Mouse (Mus musculus): ENCODE results near the gene Spata2. TPM values are rescaled to one million over a fixed set of nuclear protein-coding genes. Genes with fewer than 3 reads are reported as not detected.

Spata2 gene
- 11.7 and 11.9 TPM in 2 replicates for polyA plus RNA-seq (2014; fragmentation: Nextera tagmentation; extraction: Ambion mirVana)

DNA sequence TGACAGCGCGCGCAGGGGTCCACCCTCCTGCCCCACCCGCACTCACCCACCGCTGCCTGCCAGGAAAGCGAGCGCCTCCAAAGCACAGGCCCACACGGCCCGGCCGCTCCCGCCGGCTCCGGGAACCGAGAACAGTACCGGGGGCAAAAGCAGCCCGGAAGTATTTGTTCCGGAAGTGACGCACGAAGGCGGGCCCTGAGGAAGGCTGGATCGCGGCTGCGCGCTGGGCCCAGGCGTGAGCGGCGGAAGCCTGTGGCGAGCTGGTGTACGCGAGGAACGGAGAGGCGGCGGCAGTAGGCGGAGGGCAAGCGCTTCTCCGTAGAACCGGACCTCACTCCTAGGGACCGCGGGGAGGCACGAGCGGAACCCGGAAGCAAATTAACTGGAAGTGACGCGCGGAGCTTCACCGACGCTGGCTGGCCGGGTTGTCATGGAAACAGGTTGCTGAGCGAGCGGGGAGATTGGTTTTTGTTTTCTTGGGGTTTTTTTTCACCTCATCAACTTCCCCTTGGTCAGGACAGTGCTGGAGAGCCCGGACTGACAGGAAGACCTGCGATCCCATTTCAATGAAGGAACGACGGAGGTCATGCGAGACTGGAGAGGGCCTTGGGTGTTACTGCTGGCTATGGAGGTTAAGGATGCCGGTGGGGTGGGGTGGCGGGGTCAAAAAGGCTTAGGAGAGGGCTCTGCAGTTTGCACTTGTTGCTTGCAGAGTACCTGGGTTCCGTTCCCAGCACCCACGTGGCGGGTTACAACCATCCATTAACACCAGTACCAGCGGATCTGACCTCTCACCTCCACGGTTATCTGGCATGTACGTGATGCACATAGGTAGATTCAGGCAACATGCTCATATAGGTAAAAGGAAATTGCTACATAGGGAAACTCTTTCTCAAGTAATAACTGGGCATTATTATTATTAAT, at the start of gene Spata2:
TSS of gene Spata2 (minus strand) at position 175 of the 924 bp plus-strand sequence.
- Histone ChIP-seq H3K27me3 (ENCODE audit: control insufficient read depth, insufficient read depth, low read length) (no peaks in the 10 kb centered on the region), H3K9me3 (ENCODE audit: control insufficient read depth, low read length) (no peaks in the 10 kb centered on the region), H3K4me3 (ENCODE audit: control insufficient read depth in 1 of 2, insufficient read depth in 1 of 2, low read depth in 1 of 2, low read length in 2 of 2) (peak within 1 kb of the TSS; percentile 71 to 100), H3K4me1 (ENCODE audit: control insufficient read depth in 2 of 2, insufficient read depth in 2 of 2, low read length in 2 of 2) (peaks cover 11 to 27% of the 10 kb centered on the region in 2 experiments), H3K36me3 (ENCODE audit: control insufficient read depth, insufficient read depth, low read length) (0 out of 2 replicates have a peak, but pooled peaks cover 2% of the 10 kb centered on the region), H3K4me2 (ENCODE audit: low read length) (peak within 1 kb of the TSS; percentile 93), H3K27ac (replicated peaks in 1 of 2; ENCODE audit: control insufficient read depth in 1 of 2, insufficient read depth in 1 of 2, low read depth in 2 of 2, low read length in 2 of 2) (peak within 1 kb of the TSS; percentile 91 to 92), H3K9ac (ENCODE audit: low read length) (peak within 1 kb of the TSS; percentile 98)
- ATAC-seq (ENCODE audit: insufficient number of reproducible peaks, insufficient read depth, low FRiP score, low read depth) = peak; percentile 80
- WGBS = 2% methylated on average over 63 of the region's 63 CpGs

DNA sequence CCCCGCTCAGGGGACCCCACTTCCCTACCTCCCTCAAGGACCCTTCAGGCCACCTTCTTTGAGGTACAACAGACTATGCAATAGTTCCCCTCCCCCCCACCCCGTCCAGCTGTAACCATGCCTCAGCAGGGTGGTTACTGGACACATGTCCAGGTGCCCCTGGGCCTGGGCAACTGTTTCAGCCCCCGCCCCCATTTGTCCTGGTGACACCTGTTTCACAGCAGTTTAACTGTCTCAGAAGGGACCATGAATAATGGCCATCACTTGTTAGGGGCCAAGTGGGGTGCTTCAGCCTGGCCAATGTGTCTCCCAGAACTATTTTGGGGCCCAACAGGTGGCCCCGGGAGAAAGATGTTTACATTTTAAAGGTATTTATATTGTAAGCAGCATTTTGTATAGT, 49.7 kb upstream of the Spata2 start:
- Histone ChIP-seq H3K4me3 (ENCODE audit: control insufficient read depth in 1 of 2, insufficient read depth in 1 of 2, low read depth in 1 of 2, low read length in 2 of 2) (no peak overlapping the region), H3K27ac (replicated peaks in 1 of 2; ENCODE audit: control insufficient read depth in 1 of 2, insufficient read depth in 1 of 2, low read depth in 2 of 2, low read length in 2 of 2) (peak overlapping the region in 1 of 2 experiments; percentile 40; a peak in 2 of 4 replicates), H3K36me3 (ENCODE audit: control insufficient read depth, insufficient read depth, low read length) (peaks cover 14% of the 10 kb centered on the region; the same call in 1 of the 2 replicates), H3K9ac (ENCODE audit: low read length) (no peak overlapping the region), H3K4me1 (ENCODE audit: control insufficient read depth in 2 of 2, insufficient read depth in 2 of 2, low read length in 2 of 2) (peaks cover 40 to 54% of the 10 kb centered on the region in 2 experiments), H3K4me2 (ENCODE audit: low read length) (peak overlapping the region; percentile 94; the same call in 1 of the 2 replicates), H3K9me3 (ENCODE audit: control insufficient read depth, low read length) (no peaks in the 10 kb centered on the region), H3K27me3 (ENCODE audit: control insufficient read depth, insufficient read depth, low read length) (peaks cover under 1% of the 10 kb centered on the region; the same call in 1 of the 2 replicates)
- no peak for ATAC-seq (ENCODE audit: insufficient number of reproducible peaks, insufficient read depth, low FRiP score, low read depth)
- WGBS = 78% methylated on average over 4 of the region's 4 CpGs

DNA sequence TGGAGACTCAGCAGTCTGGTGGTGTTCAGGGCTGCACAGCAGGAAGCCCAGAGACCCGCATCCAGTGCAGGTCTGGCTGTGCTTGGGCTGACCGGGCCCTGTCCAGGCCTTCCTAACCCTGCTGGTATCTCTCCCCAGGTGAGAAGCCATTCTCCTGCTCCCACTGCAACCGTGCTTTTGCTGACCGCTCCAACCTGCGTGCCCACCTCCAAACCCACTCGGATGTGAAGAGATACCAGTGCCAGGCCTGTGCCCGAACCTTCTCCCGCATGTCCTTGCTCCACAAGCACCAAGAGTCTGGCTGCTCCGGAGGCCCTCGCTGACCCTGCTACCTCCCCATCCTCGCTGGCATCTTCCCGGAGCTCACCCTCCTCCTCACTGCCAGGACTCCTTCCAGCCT, 49.1 kb upstream of the Spata2 start:
- peak overlapping the region in 1 of 2 experiments; percentile 40; a peak in 2 of 4 replicates for H3K27ac ChIP-seq (replicated peaks in 1 of 2; ENCODE audit: control insufficient read depth in 1 of 2, insufficient read depth in 1 of 2, low read depth in 2 of 2, low read length in 2 of 2)
- H3K4me2 ChIP-seq (ENCODE audit: low read length) = peak overlapping the region; percentile 94
- 86% methylated on average over 12 of the region's 12 CpGs for WGBS
- peaks cover 42 to 57% of the 10 kb centered on the region in 2 experiments for H3K4me1 ChIP-seq (ENCODE audit: control insufficient read depth in 2 of 2, insufficient read depth in 2 of 2, low read length in 2 of 2)
- H3K9ac ChIP-seq (ENCODE audit: low read length) = peak overlapping the region; percentile 71; the same call in 1 of the 2 replicates
- no peaks in the 10 kb centered on the region for H3K9me3 ChIP-seq (ENCODE audit: control insufficient read depth, low read length)
- peaks cover 6% of the 10 kb centered on the region for H3K27me3 ChIP-seq (ENCODE audit: control insufficient read depth, insufficient read depth, low read length)
- peaks cover 14% of the 10 kb centered on the region; the same call in 1 of the 2 replicates for H3K36me3 ChIP-seq (ENCODE audit: control insufficient read depth, insufficient read depth, low read length)
- ATAC-seq (ENCODE audit: insufficient number of reproducible peaks, insufficient read depth, low FRiP score, low read depth) = no peak
- H3K4me3 ChIP-seq (ENCODE audit: control insufficient read depth in 1 of 2, insufficient read depth in 1 of 2, low read depth in 1 of 2, low read length in 2 of 2) = peak overlapping the region in 1 of 2 experiments; percentile 55; a peak in 2 of 4 replicates

DNA sequence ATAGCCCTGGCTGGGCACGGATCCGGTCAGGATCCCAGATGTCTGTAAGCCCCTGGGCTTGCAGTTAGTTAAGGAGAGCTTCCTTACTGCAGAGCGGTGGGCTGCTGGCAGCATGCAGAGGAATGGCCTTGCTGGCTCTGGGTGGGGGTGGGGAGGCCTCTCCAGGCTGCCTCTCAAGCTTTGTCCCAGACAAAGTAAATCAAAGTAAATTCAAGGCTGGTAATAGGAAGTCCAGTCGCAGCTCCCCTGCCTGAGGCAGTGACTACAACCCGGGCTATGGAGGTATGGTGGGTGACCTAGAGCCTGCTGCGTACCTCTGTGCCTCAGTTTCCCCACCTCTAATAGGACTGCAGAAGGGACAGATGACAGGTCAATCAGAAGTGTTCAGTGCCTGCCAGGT, 48.6 kb upstream of the Spata2 start:
- H3K27me3 ChIP-seq (ENCODE audit: control insufficient read depth, insufficient read depth, low read length) = peaks cover 11% of the 10 kb centered on the region
- H3K9ac ChIP-seq (ENCODE audit: low read length) = peak overlapping the region; percentile 71
- no peak for ATAC-seq (ENCODE audit: insufficient number of reproducible peaks, insufficient read depth, low FRiP score, low read depth)
- peaks cover 40 to 57% of the 10 kb centered on the region in 2 experiments for H3K4me1 ChIP-seq (ENCODE audit: control insufficient read depth in 2 of 2, insufficient read depth in 2 of 2, low read length in 2 of 2)
- no peaks in the 10 kb centered on the region for H3K9me3 ChIP-seq (ENCODE audit: control insufficient read depth, low read length)
- H3K4me2 ChIP-seq (ENCODE audit: low read length) = peak overlapping the region; percentile 94
- peak overlapping the region; percentile 44 to 55 for H3K4me3 ChIP-seq (ENCODE audit: control insufficient read depth in 1 of 2, insufficient read depth in 1 of 2, low read depth in 1 of 2, low read length in 2 of 2)
- peaks cover 14% of the 10 kb centered on the region; the same call in 1 of the 2 replicates for H3K36me3 ChIP-seq (ENCODE audit: control insufficient read depth, insufficient read depth, low read length)
- 49% methylated on average over 6 of the region's 6 CpGs for WGBS
- H3K27ac ChIP-seq (replicated peaks in 1 of 2; ENCODE audit: control insufficient read depth in 1 of 2, insufficient read depth in 1 of 2, low read depth in 2 of 2, low read length in 2 of 2) = peak overlapping the region; percentile 19 to 39; a peak in 3 of 4 replicates

DNA sequence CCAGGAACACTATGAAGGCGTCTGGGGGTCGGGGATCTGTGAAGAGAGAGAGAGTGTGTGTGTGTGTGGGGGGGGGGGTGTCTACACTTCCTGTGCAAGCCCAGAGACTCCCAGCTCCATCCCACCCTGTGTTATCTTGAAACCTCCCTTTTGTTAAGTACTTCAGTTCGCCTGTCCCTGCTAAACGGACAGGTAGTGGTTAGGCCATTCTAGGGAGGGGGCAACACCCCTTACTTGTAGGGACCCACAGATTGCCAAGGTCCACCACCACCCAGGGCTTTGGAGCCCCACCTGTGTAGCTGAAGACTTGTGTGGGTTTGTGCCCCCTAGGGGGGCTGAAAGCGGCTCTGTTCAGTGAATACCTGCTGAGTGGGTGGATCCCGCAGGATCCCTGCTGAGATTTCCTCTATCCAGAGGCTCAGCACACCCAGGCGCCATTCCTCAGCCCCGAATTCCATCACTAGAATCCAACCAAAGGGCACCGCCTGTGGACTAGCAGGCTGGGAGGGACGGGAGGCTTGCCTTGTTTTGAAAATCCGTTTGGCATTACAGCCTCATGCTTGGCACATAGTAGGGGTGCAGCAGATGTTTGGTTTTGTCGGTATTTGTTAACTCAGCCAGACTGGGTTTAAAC, 47.9 kb upstream of the Spata2 start:
- peak overlapping the region; percentile 19 to 39 for H3K27ac ChIP-seq (replicated peaks in 1 of 2; ENCODE audit: control insufficient read depth in 1 of 2, insufficient read depth in 1 of 2, low read depth in 2 of 2, low read length in 2 of 2)
- H3K36me3 ChIP-seq (ENCODE audit: control insufficient read depth, insufficient read depth, low read length) = peaks cover 14% of the 10 kb centered on the region; the same call in 1 of the 2 replicates
- H3K4me3 ChIP-seq (ENCODE audit: control insufficient read depth in 1 of 2, insufficient read depth in 1 of 2, low read depth in 1 of 2, low read length in 2 of 2) = peak overlapping the region; percentile 44 to 55
- no peak for ATAC-seq (ENCODE audit: insufficient number of reproducible peaks, insufficient read depth, low FRiP score, low read depth)
- peaks cover 40 to 57% of the 10 kb centered on the region in 2 experiments for H3K4me1 ChIP-seq (ENCODE audit: control insufficient read depth in 2 of 2, insufficient read depth in 2 of 2, low read length in 2 of 2)
- 40% methylated on average over 12 of the region's 12 CpGs for WGBS
- H3K9ac ChIP-seq (ENCODE audit: low read length) = peak overlapping the region; percentile 71
- peaks cover 13% of the 10 kb centered on the region for H3K27me3 ChIP-seq (ENCODE audit: control insufficient read depth, insufficient read depth, low read length)
- no peaks in the 10 kb centered on the region for H3K9me3 ChIP-seq (ENCODE audit: control insufficient read depth, low read length)
- peak overlapping the region; percentile 94 for H3K4me2 ChIP-seq (ENCODE audit: low read length)

DNA sequence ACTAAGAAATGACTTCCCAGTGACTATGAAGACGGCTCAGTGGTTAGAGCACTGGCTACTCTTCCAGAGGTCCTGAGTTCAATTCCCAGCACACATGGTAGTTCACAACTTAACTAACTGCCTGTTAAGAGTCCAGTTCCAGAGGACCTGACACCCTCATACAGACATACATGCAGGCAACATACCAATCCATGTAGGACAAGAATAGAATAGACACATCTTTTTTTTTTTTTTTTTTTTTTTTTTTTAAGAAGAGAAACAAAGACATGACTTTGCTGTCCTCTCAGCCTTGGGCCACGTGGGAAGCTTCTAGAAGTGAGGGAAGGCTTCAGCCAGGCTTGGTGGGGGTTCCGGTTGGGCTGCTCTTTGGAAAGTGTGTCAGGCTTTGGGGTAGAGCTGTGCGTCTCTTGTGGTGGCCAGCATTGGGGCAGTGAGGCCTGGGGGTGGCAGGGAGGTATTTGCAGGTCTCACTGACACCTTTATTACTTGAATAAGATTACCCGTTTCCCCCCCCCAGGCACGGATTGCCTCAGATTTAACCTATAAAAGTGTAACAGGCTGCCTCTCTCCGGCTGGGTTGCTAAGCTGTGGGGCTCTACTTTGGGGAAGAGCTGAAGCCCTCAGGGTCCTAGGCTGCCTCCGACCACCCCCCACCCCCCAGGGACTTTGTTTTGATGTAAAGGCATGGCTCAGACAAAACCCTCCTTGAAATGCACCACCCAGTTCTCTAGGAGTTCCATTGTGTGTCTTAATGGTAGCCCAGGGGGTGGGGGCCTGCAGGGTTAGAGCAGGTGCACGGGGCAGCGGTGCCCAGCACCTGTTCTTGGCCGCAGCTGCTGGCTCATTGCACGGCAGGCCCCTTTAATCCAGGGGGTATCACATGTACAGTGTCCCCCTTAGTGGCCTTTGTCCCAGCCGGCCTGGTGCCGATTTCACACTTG, 47.1 kb upstream of the Spata2 start:
- H3K4me2 ChIP-seq (ENCODE audit: low read length) = peak overlapping the region; percentile 94
- H3K27me3 ChIP-seq (ENCODE audit: control insufficient read depth, insufficient read depth, low read length) = peaks cover 13% of the 10 kb centered on the region
- H3K9me3 ChIP-seq (ENCODE audit: control insufficient read depth, low read length) = no peaks in the 10 kb centered on the region
- WGBS = 40% methylated on average over 14 of the region's 14 CpGs
- H3K4me3 ChIP-seq (ENCODE audit: control insufficient read depth in 1 of 2, insufficient read depth in 1 of 2, low read depth in 1 of 2, low read length in 2 of 2) = peak overlapping the region; percentile 55 to 73
- ATAC-seq (ENCODE audit: insufficient number of reproducible peaks, insufficient read depth, low FRiP score, low read depth) = no peak
- peaks cover 14% of the 10 kb centered on the region; the same call in 1 of the 2 replicates for H3K36me3 ChIP-seq (ENCODE audit: control insufficient read depth, insufficient read depth, low read length)
- peaks cover 40 to 57% of the 10 kb centered on the region in 2 experiments for H3K4me1 ChIP-seq (ENCODE audit: control insufficient read depth in 2 of 2, insufficient read depth in 2 of 2, low read length in 2 of 2)
- H3K27ac ChIP-seq (replicated peaks in 1 of 2; ENCODE audit: control insufficient read depth in 1 of 2, insufficient read depth in 1 of 2, low read depth in 2 of 2, low read length in 2 of 2) = peak overlapping the region in 1 of 2 experiments; percentile 39; a peak in 3 of 4 replicates
- H3K9ac ChIP-seq (ENCODE audit: low read length) = peak overlapping the region; percentile 71
